Mouse (Mus musculus): ENCODE results near the gene Anxa6. TPM values are rescaled to one million over a fixed set of nuclear protein-coding genes. Genes with fewer than 3 reads are reported as not detected.

Gene Anxa6
- total and polyA plus RNA-seq, 3 experiments: 115 to 168 (median 162) TPM

- H3K9me3 ChIP-seq (replicated peaks; ENCODE audit: low read length): no peaks in the 10 kb centered on the region
- H3K4me3 ChIP-seq (replicated peaks in 1 of 3; ENCODE audit: low read depth in 2 of 3, low read length in 2 of 3, poor library complexity in 1 of 3): no peak overlapping the region
- H3K79me2 ChIP-seq (replicated peaks; ENCODE audit: control insufficient read depth, extremely low read depth, insufficient read depth, poor library complexity, severe bottlenecking): peaks cover 32% of the 10 kb centered on the region
- TF ChIP-seq UBTF (IDR thresholded peaks at IDR 0.05; ENCODE audit: low read depth, low read length): no peak
- peak; percentile 56; the same call in 1 of the 2 replicates for TF ChIP-seq TCF12 (IDR thresholded peaks at IDR 0.05; ENCODE audit: low read depth, low read length)
- no peak for TF ChIP-seq ZMIZ1 (IDR thresholded peaks at IDR 0.05; ENCODE audit: low read depth, low read length)
- peak; percentile 68; the same call in 1 of the 2 replicates for TF ChIP-seq MEF2A (IDR thresholded peaks at IDR 0.05; ENCODE audit: borderline replicate concordance, low read depth, low read length)
- TF ChIP-seq ZKSCAN1 (IDR thresholded peaks at IDR 0.05; ENCODE audit: borderline replicate concordance, low read depth, low read length): no peak
- TF ChIP-seq POLR2AphosphoS2 (IDR thresholded peaks at IDR 0.05; ENCODE audit: low read depth, low read length): no peak
- no peak for TF ChIP-seq USF1 (IDR thresholded peaks at IDR 0.05; ENCODE audit: low read depth, low read length)
- 0 out of 2 replicates have a peak, but pooled peaks have one; percentile 25 for TF ChIP-seq JUN (IDR thresholded peaks at IDR 0.05; ENCODE audit: insufficient read depth, low read depth, low read length)
- TF ChIP-seq MAZ (IDR thresholded peaks at IDR 0.05; ENCODE audit: low read depth, low read length): peak; percentile 54; the same call in 1 of the 2 replicates
- no peak; the same call in 1 of the 2 replicates for TF ChIP-seq JUND (conservative IDR thresholded peaks at IDR 0.05; ENCODE audit: low read depth, low read length)
- TF ChIP-seq SMC3 (IDR thresholded peaks at IDR 0.05; ENCODE audit: low read depth, low read length): no peak
- no peak for TF ChIP-seq MAX (IDR thresholded peaks at IDR 0.05; ENCODE audit: low read length)
- peak; percentile 54; the same call in 1 of the 2 replicates for TF ChIP-seq MXI1 (IDR thresholded peaks at IDR 0.05; ENCODE audit: low read depth, low read length)
- no peak for TF ChIP-seq EP300 (IDR thresholded peaks at IDR 0.05; ENCODE audit: low read length)
- TF ChIP-seq MAFK (IDR thresholded peaks at IDR 0.05; ENCODE audit: insufficient replicate concordance, low read length): no peak
- no peak for TF ChIP-seq CTCF (conservative IDR thresholded peaks at IDR 0.05 in 1 of 2, IDR thresholded peaks at IDR 0.05 in 1 of 2; ENCODE audit: low read depth in 2 of 2, low read length in 2 of 2)
- no peak for TF ChIP-seq TBP (conservative IDR thresholded peaks at IDR 0.05; ENCODE audit: low read depth, low read length)
- no peak for TF ChIP-seq POLR2A (IDR thresholded peaks at IDR 0.05; ENCODE audit: low read depth, low read length)
- TF ChIP-seq USF2 (conservative IDR thresholded peaks at IDR 0.05; ENCODE audit: low read depth, low read length): no peak
- TF ChIP-seq CHD2 (IDR thresholded peaks at IDR 0.05; ENCODE audit: low read length): no peak; the same call in 1 of the 2 replicates
- peak; percentile 72; the same call in 1 of the 2 replicates for TF ChIP-seq SIN3A (IDR thresholded peaks at IDR 0.05; ENCODE audit: low read length)
- TF ChIP-seq PAX5 (IDR thresholded peaks at IDR 0.05; ENCODE audit: low read length): no peak
- TF ChIP-seq MYC (IDR thresholded peaks at IDR 0.05; ENCODE audit: low read depth, low read length): no peak
- no peak for TF ChIP-seq NRF1 (IDR thresholded peaks at IDR 0.05; ENCODE audit: low read depth, low read length)
- TF ChIP-seq ZNF384 (IDR thresholded peaks at IDR 0.05; ENCODE audit: low read depth, low read length): peak; percentile 48; the same call in 1 of the 2 replicates
- no peak for TF ChIP-seq HCFC1 (IDR thresholded peaks at IDR 0.05; ENCODE audit: low read depth, low read length)
- peak; percentile 81 for TF ChIP-seq IRF4 (IDR thresholded peaks at IDR 0.05; ENCODE audit: low read depth, low read length)
- 0 out of 2 replicates have a peak, but pooled peaks have one; percentile 57 for TF ChIP-seq CHD1 (IDR thresholded peaks at IDR 0.05; ENCODE audit: low read depth, low read length)
- no peak for TF ChIP-seq KAT2A (IDR thresholded peaks at IDR 0.05; ENCODE audit: insufficient replicate concordance, low read length)
- peak; percentile 77 for TF ChIP-seq BHLHE40 (IDR thresholded peaks at IDR 0.05; ENCODE audit: low read depth, low read length)
- TF ChIP-seq RAD21 (IDR thresholded peaks at IDR 0.05; ENCODE audit: low read depth, low read length): no peak
- TF ChIP-seq ETS1 (conservative IDR thresholded peaks at IDR 0.05; ENCODE audit: low read depth, low read length): peak; percentile 94
- no peak for TF ChIP-seq ZC3H11A (IDR thresholded peaks at IDR 0.05; ENCODE audit: low read depth, low read length)
- no peak for TF ChIP-seq E2F4 (IDR thresholded peaks at IDR 0.05; ENCODE audit: insufficient replicate concordance, low read depth, low read length)
- no peak for TF ChIP-seq NELFE (IDR thresholded peaks at IDR 0.05; ENCODE audit: low read depth, low read length)
- no peak; the same call in 1 of the 2 replicates for TF ChIP-seq ELF1 (IDR thresholded peaks at IDR 0.05; ENCODE audit: low read depth, low read length)
- peak; percentile 64 for TF ChIP-seq RCOR1 (conservative IDR thresholded peaks at IDR 0.05; ENCODE audit: low read depth, low read length)
- no peak for TF ChIP-seq GABPA (IDR thresholded peaks at IDR 0.05; ENCODE audit: insufficient replicate concordance, low read depth, low read length)
- H3K4me2 ChIP-seq (ENCODE audit: insufficient read depth, low read depth, poor library complexity, severe bottlenecking): peak overlapping the region; percentile 3
- dilution Hi-C loops (cut with MboI; ENCODE audit: extremely low pct_ligation_motif_present, extremely low pct_unique_long_range_greater_than_20kb, low sequenced_read_pairs) (no loop called here), in situ Hi-C loops (cut with MboI; ENCODE audit: low pct_ligation_motif_present, low pct_unique_long_range_greater_than_20kb, low sequenced_read_pairs) (no loop called here)
- H3K27me3 ChIP-seq (replicated peaks): no peaks in the 10 kb centered on the region
- peak; percentile 78 for DNase-seq (ENCODE audit: extremely low read depth)
- peaks cover 0 to 20% of the 10 kb centered on the region in 2 experiments for H3K36me3 ChIP-seq (replicated peaks in 1 of 2; ENCODE audit: control insufficient read depth in 1 of 2, insufficient read depth in 1 of 2, low read length in 1 of 2)
- peak overlapping the region; percentile 10; the same call in 1 of the 2 replicates for H3K9ac ChIP-seq (ENCODE audit: insufficient read depth, low read depth)
- H3K4me1 ChIP-seq (ENCODE audit: control insufficient read depth in 1 of 2, insufficient read depth in 2 of 2): peaks cover 40 to 92% of the 10 kb centered on the region in 2 experiments
- peak overlapping the region; percentile 59 for H3K27ac ChIP-seq (ENCODE audit: insufficient read depth, low read depth)
Measured at GRCm38 (mm10) chr11:55027204-55027855, 5.9 kb downstream of the Anxa6 start.

Data from CH12.LX (cell line).